Mouse (Mus musculus): ENCODE measurements around the gene Gm10563.
"Not testable (repeated sequence)": the region's sequence is repeated elsewhere in the genome, so short reads cannot be mapped to it uniquely, and the experiment has no call there.

The Gm10563 gene

DNA sequence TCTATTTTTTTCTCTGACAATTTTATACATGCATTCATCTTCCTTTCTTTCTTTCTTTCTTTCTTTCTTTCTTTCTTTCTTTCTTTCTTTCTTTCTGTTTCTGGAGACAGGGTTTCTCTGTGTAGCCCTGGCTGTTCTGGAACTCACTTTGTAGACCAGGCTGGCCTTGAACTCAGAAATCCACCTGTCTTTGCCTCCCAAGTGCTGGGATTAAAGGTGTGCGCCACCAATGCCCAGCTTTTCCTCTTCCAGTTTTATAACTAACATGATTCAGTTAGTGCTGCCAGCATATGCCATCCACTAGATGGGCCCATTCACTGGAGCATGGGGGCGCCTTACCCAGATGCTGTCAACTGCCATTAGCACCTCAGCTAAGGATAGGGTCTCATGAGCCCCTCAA lies at the start of gene Gm10563:
Gene Gm10563 (minus strand): TSS at position 101 of the 400 bp plus-strand sequence.
- not testable (repeated sequence) for DNase-seq (ENCODE audit: low spot score)

DNA sequence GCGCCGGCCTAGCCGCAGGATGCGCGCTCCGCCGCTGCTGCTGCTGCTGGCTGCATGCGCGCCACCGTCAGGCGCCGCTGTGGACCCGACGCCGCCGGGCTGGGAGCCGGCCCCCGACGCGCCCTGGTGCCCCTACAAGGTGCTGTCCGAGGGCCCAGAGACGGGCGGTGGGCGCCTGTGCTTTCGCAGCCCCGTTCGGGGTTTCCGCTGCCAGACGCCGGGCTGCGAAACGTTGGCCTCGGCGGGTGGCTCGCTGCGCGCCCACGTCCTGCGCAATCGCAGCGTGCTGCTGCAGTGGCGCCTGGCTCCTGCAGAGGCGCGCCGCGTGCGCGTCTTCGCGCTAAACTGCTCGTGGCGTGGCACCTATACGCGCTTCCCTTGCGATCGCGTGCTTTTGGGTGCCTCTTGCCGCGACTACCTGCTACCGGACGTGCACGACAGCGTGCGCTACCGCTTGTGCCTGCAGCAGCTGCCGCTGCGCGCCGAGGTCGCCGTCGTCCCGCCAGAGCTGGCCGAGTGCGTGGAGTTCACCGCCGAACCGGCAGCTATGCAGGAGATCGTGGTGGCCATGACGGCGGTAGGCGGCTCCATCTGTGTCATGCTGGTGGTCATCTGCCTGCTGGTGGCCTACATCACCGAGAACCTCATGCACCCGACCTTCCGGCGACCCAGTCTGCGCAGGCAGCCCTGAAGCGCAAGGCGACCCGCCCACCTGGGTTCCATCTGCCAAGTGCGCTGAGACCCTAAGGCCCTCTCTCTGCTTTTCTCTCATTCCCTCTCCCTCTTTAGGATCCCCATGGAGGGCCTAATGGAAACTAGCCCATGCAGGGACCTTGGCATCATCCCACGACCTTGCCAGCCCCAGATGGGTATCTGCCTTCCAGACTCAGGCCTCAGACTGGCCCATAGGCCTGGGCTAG lies 49.5 kb upstream of the Gm10563 start:
- peak; percentile 31 for DNase-seq (ENCODE audit: low spot score)

DNA sequence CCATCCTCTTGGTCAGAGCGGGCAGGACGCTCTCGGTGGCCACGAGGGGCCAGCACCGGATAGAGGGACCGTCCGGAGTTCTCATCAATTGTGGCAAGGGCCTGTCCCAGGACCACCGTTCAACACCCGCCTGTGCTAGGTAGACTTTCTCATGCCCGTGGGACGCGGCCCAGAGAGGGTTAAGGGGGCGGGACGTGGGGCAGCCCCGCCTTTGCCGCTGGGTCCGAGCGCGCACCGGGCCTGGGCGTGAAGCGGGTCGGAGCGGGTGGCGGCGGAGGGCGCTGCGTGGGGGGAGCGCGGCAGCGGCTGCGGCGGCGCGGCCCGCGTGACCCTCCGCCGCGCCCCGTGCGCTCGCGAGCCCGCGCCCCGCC lies 48.9 kb upstream of the Gm10563 start, which contains the start of gene Fndc10:
Gene Fndc10 (plus strand): TSS at position 232 of the 371 bp plus-strand sequence.
- no peak for DNase-seq (ENCODE audit: low spot score)

DNA sequence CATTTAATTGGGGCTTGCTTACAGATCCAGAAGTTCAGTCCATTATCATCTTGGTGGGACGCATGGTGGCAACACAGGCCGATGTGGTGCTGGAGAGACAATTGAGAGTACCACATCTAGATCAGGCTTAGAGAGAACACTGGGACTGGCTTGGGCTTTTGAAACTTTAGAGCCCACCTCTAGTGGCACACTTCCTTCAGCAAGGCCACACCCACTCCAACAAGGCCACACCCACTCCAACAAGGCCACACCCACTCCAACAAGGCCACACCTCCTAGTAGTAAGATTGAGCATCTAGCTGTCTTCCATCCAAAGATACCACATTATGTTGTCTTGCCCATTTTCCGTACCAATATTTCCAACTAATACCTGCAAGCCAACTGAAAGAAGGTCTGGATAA lies 47.2 kb upstream of the Gm10563 start:
- no peak for DNase-seq (ENCODE audit: low spot score)

DNA sequence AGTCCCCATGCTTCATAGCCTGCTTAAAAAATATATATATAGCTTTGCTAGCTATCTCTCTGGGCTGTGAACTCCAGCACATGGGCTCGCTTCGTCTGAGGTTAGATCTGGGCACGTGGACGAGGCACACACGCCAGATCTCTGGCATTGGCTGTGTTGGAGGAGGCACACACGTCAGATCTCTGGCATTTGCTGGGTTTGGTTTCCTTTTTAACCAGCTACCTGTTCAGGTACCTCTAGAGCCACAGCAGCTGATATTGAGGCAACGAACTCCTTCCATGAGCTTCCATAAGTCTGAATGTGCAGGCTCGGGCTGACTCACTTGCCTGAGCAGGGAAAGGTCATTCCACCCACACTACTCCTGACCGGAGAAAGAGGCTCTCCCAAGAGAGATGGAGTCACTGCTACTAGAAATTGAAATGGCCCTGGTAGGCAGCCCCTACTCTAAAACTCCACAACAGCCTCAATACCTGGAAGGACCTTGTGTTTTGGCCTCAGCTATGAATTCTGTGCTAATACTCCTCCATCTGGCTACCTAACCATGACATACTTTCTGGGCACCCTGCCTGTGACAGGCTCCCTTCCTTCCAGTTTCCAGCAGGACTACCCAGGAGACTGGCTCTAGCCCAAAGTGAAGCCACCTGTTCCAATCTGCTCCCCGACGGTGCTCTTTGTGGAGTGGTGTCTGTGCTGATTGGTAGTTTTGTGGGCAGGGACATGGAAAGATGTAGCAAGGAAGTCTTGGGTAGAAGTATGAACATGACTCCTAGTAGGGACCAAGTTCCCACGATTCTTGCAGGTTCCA lies 45.6 kb upstream of the Gm10563 start:
- DNase-seq (ENCODE audit: low spot score), result no peak

DNA sequence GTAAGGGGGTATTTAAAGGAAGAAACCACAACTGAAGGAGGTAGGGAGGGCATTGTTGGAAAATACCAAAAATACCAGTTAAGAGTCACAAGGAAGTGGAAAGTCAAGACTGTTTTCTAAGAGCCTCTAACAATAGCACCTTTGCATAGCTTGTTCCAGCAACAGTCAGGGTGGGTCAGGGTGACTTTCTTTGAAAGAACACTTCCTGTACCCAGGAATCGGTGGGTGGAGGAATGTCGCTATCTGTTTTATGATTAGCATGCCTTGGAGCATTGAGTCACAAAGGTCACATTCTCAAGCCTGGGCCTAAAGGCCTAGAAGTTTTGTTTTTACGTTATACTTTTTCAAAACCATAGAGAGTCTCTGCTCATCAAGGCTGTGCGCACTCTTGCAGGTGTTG lies 42.6 kb upstream of the Gm10563 start:
- not testable (repeated sequence) for DNase-seq (ENCODE audit: low spot score)

DNA sequence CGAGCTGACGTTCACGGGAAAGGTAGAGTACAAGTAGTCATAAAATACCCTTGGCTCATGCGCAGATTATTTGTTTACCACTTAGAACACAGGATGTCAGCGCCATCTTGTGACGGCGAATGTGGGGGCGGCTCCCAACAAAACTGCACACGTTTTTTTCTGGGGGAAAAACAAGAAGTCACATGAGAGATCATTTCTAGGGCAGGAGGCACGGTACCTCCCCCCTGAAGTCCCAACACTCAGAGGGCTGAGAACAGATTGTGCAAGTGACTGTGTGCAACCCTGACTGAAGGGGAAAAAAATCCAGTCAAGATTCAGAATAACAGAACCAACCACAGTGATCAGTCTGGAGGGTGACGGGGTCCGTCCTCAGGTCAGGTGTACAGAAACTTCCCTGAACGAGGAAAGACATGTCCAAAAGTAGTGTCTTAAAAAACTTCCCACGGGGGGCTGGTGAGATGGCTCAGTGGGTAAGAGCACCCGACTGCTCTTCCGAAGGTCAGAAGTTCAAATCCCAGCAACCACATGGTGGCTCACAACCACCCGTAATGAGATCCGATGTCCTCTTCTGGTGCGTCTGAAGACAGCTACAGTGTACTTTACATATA lies 38.6 kb upstream of the Gm10563 start:
- not testable (repeated sequence) for DNase-seq (ENCODE audit: low spot score)

DNA sequence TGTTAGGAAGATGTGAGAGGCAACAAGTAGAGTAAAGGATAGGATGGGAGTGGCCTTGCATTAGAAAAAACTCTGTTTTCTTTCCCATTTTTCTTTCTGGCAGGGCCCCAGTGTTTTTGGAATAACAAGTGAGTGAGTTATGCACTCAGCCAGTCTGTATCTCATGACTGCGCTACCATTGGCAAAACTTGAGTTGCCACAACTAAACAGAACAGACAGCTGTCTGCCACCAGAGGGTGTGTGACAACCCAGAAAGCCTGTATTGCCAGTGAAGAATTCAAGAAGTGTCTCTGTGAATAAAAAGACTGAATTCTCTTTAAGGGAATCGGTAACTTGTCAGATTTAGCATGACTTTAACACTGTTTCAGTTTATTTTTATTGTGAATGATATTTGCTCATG lies 30.8 kb upstream of the Gm10563 start:
- no peak for DNase-seq (ENCODE audit: low spot score)

DNA sequence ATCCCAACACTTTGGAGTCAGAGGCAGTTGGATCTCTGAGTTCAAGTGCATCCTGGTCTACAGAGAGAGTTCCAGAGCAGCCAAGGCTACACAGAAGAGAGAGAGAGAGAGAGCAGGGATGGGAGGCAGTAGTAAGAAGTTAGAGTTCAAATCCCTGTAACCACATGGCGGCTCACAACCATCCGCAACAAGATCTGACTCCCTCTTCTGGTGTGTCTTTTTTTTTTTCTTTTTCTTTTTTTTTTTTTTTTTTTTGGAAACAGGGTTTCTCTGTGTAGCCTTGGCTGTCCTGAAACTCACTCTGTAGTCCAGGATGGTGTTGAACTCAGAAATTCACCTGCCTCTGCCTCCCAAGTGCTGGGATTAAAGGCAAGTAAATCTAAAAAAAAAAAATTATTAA lies 26.9 kb upstream of the Gm10563 start:
- no peak for DNase-seq (ENCODE audit: low spot score)

DNA sequence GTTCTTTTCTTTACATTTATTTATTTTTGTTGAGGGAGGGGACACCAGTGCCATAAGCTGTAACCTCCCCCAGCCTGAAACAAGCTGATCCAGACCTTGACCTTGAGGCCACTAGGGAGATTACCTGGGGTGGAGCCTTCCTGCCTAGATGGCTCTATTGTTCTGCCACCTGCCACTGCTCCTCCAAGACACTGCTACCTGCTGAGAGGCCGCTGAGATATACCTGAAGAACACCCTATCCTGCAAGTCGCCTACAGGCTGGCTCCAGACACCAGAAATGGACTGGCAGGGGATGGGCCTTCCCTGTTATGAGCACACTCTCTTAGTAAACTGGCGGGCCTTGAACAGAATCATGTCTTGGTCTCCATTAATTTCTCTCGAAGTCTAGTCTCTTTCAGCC lies 25.0 kb upstream of the Gm10563 start:
- not testable (repeated sequence) for DNase-seq (ENCODE audit: low spot score)

DNA sequence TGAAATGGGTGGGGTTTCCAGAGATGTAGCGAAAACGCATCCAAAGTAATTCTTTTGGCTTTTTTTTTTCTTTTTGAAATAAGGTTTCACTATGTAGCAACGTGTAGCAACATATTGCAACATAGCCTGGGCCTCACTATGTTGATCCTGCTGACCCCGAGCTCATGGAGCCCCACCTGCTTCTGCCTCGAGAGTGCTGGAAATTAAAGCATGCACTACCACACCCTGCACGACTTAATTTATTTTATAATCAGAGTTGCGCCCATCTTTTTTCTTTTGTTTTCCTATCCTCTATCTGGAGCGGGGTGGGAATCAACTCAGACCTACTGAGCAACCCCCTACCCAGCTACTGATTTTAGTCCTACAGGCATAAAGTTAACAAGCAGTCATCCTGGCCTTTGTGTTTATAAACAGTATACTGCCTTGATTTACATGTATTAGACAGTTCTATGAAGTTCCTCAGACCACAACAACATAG lies 24.4 kb upstream of the Gm10563 start:
- DNase-seq (ENCODE audit: low spot score), result no peak

DNA sequence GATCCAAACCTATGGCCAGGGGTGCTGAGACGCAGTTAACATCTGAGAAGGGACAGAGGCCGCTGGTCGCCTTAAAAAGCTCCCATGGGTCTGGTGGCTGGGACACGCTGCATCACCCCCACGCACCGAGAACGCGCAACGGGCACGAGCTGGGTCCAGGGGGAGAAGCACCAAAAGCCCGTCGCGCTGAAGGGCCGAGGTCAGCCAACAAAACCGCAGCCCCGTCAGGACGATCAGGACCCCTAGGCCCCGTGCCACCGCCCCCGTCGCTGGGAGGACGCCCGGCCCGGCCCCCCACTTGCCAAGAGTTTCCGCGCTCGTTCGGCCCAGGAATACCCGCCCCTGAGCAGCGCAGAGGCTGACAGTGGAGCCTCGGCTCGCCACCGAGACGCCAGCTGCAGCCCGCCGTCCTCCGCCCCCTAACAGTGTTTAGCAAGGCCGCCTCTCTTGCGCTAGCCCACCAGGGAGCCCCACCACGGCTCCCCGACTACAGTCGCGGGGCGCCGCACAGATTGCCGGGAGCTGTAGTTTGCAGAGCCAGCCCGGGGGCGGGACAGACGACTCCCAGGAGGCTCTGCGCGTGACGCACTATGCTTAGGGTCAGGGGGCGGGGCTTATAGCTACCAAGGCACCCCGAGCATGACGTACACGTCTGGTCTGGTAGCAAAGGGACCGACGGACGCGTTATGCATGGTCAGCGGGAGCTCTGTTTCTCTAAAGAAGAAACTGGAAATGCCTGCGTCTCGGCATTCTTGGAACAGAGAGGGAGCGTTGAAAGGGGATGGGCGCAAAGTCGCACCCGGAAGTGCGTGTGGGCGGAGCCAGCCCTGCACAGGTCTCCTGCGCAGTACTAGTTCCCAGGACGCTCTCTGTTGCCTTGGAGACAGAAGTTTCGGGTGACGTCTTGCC lies 23.7 kb upstream of the Gm10563 start, which contains the start of gene Mib2:
Gene Mib2 (minus strand): TSS at position 510 of the 909 bp plus-strand sequence.
- DNase-seq (ENCODE audit: low spot score), result peak; percentile 96

DNA sequence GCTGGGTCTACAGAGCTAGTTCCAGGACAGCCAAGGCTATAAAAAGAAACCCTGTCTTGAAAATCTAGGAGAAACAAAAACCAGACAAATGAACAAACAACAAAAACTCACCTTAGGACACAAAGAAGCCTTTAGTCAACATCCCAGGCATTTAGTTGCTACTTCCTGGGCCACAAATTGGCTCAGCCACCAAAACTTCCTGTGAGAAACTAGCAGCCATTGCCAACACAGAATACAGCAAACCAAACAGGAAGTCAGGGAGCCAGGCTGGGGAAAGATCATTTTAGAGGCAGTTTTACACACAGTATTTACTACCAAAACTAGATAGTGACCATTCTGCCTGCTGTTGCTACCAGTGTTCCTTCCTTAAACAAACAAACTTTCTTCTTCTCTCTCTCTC lies 21.7 kb upstream of the Gm10563 start:
- no peak for DNase-seq (ENCODE audit: low spot score)

DNA sequence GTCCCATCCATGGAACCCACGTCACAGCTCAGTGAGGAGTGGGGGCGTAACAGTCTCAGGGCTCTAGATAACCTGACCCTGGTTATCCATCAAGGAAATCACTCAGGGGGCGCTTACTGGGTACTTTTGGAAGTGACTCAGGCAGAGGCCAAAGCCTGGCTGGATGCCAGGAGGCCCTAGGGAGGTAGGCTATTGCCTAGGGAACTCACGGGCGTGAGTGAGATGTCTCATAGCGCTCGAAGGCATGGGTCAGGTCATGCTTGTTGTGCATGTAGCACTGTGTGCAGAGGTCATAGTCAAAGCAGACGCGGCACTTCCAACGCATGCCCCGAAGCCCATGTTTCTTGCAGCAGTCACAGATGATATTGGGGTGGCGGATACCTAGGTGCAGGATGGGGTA lies 15.4 kb upstream of the Gm10563 start:
- DNase-seq (ENCODE audit: low spot score), result no peak

DNA sequence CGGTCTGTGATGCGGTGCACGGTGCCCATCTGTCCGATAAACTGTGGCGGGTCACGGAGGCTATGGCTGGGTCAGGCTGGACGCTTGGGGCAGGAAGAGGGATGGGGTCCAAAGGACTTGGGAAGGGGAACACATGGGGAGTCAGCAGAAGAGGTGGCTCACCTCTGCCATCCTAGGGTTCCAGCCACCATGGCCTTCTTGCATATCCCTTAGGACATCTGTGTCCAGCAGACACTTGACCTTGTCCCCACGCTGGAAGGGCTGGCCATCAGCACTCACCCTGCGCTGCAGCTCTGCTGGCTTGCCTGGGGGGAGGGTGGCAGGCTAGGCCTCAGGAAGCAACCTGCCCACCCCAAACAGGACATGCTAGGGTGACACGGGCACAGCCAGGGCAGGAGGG lies 13.8 kb upstream of the Gm10563 start:
- DNase-seq (ENCODE audit: low spot score), result no peak

DNA sequence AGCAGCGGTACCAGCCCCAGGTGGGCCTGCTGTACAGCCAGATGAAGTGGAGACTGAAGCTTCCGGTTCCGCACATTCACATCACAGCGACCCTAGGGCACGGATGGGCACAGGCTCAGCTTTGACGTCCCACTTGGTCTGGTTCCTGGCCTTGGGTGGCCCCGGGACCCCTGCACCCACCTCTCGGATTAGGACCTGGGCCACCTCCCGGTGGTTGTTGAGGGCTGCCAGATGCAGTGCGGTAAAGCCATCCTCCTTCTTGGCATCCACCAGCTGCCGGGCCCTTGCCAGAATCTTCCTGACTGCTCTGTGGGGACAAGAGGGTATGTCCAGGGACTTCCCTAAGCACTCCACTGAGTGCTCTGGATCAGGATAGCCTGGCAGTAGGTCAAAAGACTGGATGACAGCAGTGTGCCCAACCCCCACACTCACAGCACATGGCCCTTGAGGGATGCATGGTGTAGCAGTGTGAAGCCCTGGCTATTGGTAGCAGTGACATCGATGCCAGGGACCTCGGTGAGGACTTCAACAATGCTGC lies 11.1 kb upstream of the Gm10563 start:
- no peak for DNase-seq (ENCODE audit: low spot score)

DNA sequence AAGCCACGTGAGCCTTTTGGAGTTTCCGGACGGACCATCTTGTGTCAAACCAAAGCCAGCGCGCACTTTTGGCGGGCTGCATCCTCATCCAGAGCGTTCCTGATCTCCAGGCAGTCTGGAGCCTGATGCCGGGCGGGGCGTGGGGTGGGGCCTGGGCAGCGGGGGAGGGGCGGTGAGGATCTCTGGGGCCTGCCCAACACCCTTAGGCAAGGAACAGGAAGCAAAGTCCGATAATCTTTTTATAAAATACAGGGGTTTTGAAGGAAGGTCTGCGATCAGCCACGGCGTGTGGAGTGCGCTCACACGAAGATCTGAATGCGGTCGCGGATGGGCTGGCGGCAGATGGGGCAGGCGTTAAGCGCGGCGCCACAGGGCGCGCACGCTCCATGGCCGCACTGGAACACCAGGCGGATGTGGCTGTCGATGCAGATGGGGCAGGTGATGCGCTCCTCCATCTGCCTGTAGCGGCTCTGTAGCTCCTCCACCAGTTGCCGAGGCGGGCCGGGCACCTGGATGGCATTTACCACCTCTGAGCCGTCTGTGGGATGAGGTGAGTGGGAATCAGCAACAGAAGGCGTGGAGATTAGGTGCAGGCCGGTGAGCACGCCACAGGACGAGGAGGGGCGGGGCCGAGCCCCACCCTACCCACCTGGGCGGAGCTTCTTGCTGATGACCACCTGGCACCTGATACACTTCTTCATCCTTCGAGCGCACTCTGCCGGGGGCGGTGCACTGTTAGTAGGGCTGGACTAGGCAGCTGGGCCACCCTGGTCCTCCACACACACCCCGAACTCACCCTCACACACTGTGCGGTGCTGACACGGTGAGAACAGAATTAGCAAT lies 9.5 kb upstream of the Gm10563 start:
- DNase-seq (ENCODE audit: low spot score), result no peak

DNA sequence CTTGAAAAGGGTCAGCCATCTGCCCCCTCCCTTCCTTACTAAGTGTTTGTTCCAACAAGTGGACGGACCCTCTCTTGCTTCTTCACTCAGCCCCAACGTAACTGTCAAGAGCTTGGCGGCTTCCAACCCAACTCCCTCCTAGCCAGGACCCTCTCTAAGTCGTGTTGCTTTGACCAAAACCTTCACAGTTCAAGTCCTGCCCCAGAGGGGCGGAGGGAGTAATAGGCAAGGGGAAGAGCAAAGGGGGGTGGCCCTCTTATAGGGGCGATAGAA lies 8.9 kb upstream of the Gm10563 start:
- no peak for DNase-seq (ENCODE audit: low spot score)

DNA sequence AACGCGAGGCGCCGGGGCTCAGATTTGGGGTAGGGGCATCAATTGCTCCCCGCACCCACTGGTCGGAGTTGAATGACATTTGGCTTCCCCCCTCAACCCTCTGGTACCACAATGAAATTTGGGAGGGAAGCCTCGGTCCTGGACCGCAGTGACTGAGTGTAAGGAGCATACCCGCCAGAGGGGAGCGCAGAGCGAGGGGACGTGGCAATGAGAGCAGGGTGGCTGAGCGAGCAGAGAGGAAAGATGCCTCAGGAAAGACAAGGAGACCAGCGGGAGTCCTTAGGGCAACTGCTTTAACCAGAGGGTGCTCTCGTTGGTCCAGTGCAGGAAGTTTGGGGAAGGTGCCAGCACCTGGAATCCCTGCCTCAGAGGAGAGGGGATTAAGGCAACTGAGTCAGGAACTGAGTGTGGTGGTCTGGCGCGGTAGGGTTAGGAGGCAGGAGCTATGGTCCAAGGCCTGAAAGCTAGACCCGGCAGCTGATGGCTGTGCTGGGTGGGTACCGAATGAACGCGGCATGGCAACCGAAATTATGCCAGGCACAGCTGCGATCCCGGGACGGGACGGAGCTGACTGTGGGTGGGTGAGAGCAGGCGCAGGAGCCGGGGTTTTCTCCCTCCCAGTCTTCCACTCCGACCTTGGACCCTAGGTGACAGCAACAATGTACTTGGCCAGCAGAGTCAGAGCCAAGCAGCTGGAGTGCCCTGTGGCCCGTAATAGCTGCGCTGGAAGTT lies 8.4 kb upstream of the Gm10563 start:
- no peak for DNase-seq (ENCODE audit: low spot score)

DNA sequence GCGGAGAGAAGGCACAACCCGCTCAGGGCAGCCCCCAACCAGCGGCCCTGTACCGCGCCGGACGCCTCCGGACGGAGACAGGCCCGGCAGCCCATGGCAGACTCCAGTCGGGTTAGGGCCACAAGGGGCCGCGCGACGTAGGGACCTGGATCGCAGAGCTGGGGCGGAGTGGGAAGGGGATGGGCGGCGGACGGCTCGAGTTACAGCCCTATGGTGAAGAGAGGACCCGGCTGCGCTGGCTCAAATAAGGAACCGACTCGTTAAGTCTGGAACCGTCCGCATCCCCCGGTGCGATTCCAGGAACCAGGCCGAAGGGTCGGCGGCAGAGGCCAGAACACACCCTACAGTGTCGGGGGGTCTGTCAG lies 7.9 kb upstream of the Gm10563 start, which contains the start of gene Mmp23:
Gene Mmp23 (minus strand): TSS at position 299 of the 365 bp plus-strand sequence.
- DNase-seq (ENCODE audit: low spot score), result no peak
